Mouse (Mus musculus): Measurements from ENCODE around the gene Col4a1. TPM values are rescaled to one million over a fixed set of nuclear protein-coding genes. Genes with fewer than 3 reads are reported as not detected.

The Col4a1 gene
- polyA plus RNA-seq, 1 experiment from 2014 or later: 115 TPM

DNA sequence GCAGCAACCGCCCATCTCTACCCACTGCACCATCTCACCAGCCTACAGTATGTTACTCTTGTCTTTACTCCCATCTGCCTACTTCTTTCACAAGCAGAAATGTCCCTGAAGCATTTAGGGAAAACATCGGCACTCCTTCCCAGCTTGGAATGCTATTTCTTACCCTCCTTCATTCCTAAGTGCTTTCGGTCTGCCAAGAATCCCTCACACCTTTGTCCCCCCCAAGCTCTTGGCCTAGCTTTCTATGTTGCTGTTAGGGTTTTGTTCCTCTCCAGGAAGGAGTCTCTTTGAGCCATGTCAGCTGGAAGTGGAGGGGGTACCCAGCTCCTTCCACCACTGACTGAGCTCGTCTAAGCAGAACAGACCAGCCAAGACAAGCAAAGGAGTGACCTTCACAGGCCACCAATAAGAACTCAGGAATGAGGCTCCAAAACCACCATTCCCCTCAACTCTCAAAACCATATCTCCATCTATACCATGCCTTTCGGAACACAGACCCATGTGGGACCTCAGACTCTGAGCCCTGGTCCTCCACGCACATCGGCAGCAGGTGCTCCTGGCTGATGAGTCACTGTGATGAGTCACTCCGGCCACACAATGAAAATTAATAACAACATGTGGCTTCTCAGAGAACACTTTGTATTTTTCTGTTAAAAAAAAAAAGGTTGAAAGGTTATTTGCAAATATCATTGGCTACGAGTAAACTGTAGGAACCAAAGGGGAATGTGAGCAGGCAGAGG is 156.9 kb downstream of the Col4a1 start:
- no peaks in the 10 kb centered on the region for H3K4me1 ChIP-seq (ENCODE audit: control insufficient read depth, insufficient read depth, low read length)
- H3K4me3 ChIP-seq (ENCODE audit: low read depth, low read length): no peak overlapping the region
- DNase-seq (ENCODE audit: low spot score, missing footprints) (no peak), ATAC-seq (ENCODE audit: low FRiP score) (no peak)
- no peaks in the 10 kb centered on the region for H3K27me3 ChIP-seq (ENCODE audit: control insufficient read depth, insufficient read depth, low read length)
- no peaks in the 10 kb centered on the region for H3K9me3 ChIP-seq (ENCODE audit: control insufficient read depth, low read length)
- no peak overlapping the region for H3K4me2 ChIP-seq
- no peaks in the 10 kb centered on the region for H3K36me3 ChIP-seq (ENCODE audit: control insufficient read depth, insufficient read depth, low read length)
- no peak overlapping the region for H3K27ac ChIP-seq (ENCODE audit: low read depth, low read length)
- WGBS: 90% methylated on average over 9 of the region's 9 CpGs
- H3K9ac ChIP-seq (ENCODE audit: low read length): no peak overlapping the region

DNA sequence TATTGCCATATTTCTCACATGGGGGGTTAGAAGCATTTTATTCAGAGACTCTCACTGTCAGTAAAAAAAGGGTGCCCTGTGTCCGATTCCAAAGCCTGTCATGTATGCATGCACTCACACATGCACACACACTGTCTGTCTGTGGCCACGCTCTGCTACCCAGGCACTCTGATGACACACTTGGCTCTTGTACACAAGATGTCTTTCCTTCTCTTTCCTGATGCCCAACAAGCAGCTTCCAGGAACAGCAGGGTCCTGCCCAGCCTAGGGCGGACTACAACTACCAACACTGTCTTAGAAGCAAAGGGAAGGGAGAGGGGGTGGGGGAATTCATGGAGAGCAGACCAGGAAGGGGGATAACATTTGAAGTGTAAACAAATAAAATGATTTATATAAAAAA is 162.4 kb downstream of the Col4a1 start:
- Histone ChIP-seq H3K4me1 (ENCODE audit: control insufficient read depth, insufficient read depth, low read length) (no peaks in the 10 kb centered on the region), H3K9me3 (ENCODE audit: control insufficient read depth, low read length) (no peaks in the 10 kb centered on the region), H3K36me3 (ENCODE audit: control insufficient read depth, insufficient read depth, low read length) (no peaks in the 10 kb centered on the region), H3K9ac (ENCODE audit: low read length) (no peak overlapping the region), H3K27me3 (ENCODE audit: control insufficient read depth, insufficient read depth, low read length) (no peaks in the 10 kb centered on the region), H3K4me2 (no peak overlapping the region), H3K27ac (ENCODE audit: low read depth, low read length) (no peak overlapping the region), H3K4me3 (ENCODE audit: low read depth, low read length) (no peak overlapping the region)
- WGBS: 92% methylated on average over 3 of the region's 3 CpGs
- no peak for ATAC-seq (ENCODE audit: low FRiP score)
- no peak for DNase-seq (ENCODE audit: low spot score, missing footprints)

DNA sequence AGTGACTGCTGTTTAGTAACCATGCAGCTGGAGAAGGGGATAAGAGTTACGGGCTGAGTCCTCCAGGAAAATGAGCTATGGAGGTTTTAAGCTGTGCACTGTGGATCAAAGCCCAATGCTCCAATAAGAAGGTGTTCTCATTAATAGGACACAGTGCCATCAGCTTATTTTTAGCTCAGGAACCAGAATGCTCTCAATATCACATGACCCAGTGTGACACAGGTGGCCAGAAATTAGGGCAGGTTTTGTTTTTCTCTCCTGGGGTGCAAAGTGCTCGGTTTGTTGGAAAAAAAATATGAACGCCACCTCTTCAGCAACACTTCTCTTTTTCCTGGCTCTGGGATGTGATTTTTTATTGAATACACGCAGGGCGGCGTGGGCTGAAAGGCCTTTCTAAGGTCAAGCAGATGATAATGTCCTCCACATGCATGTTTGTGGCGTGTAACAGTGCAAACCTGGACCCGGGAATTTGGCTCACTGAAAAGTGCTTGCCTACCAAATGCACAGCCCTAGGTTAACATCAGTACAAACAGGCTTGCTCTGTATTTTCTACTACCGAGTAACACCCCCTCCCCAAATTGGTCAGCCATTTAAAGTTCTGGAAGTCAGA is 163.3 kb downstream of the Col4a1 start:
- H3K27me3 ChIP-seq (ENCODE audit: control insufficient read depth, insufficient read depth, low read length): no peaks in the 10 kb centered on the region
- no peaks in the 10 kb centered on the region for H3K4me1 ChIP-seq (ENCODE audit: control insufficient read depth, insufficient read depth, low read length)
- WGBS: 88% methylated on average over 9 of the region's 9 CpGs
- no peak overlapping the region for H3K4me3 ChIP-seq (ENCODE audit: low read depth, low read length)
- no peak overlapping the region for H3K9ac ChIP-seq (ENCODE audit: low read length)
- H3K4me2 ChIP-seq: no peak overlapping the region
- H3K36me3 ChIP-seq (ENCODE audit: control insufficient read depth, insufficient read depth, low read length): no peaks in the 10 kb centered on the region
- no peaks in the 10 kb centered on the region for H3K9me3 ChIP-seq (ENCODE audit: control insufficient read depth, low read length)
- no peak overlapping the region for H3K27ac ChIP-seq (ENCODE audit: low read depth, low read length)
- DNase-seq (ENCODE audit: low spot score, missing footprints) (no peak), ATAC-seq (ENCODE audit: low FRiP score) (no peak)

DNA sequence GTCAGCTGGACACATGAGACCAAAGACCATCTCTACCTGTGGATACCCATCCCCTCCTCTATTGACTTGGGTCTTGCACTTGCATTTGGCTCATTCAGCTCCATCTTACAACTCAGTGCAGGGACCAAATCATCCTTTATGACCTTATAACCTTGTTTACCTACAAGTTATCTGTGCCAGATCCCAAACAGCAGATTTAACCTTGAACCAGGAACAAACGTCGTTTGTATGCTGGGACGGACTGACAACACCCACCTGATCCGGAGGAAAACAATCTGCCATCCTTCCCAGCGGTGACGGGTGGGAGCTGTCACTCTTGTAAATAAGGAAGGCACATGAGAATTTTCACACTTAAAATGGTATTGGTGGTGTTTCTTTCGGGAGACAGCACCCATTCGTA is 163.8 kb downstream of the Col4a1 start:
- Histone ChIP-seq H3K27me3 (ENCODE audit: control insufficient read depth, insufficient read depth, low read length) (no peaks in the 10 kb centered on the region), H3K9ac (ENCODE audit: low read length) (no peak overlapping the region), H3K4me1 (ENCODE audit: control insufficient read depth, insufficient read depth, low read length) (no peaks in the 10 kb centered on the region), H3K9me3 (ENCODE audit: control insufficient read depth, low read length) (no peaks in the 10 kb centered on the region), H3K4me3 (ENCODE audit: low read depth, low read length) (no peak overlapping the region), H3K36me3 (ENCODE audit: control insufficient read depth, insufficient read depth, low read length) (no peaks in the 10 kb centered on the region), H3K27ac (ENCODE audit: low read depth, low read length) (no peak overlapping the region), H3K4me2 (no peak overlapping the region)
- ATAC-seq (ENCODE audit: low FRiP score) (no peak), DNase-seq (ENCODE audit: low spot score, missing footprints) (no peak)
- WGBS: 94% methylated on average over 8 of the region's 8 CpGs

Other genes with a start within 250 kb of the Col4a1 start
- 28.5 and 34.1 TPM in 2 replicates for gene Col4a2, start within 50 bp of the Col4a1 start, polyA plus RNA-seq (2014; fragmentation: Nextera tagmentation; extraction: Ambion mirVana)
- gene Rab20, start 165.9 kb upstream of the Col4a1 start, polyA plus RNA-seq (2014; fragmentation: Nextera tagmentation; extraction: Ambion mirVana): 0.63 and 0.65 TPM in 2 replicates
- 94.2 and 94.8 TPM in 2 replicates for gene Naxd, start 184.7 kb upstream of the Col4a1 start, polyA plus RNA-seq (2014; fragmentation: Nextera tagmentation; extraction: Ambion mirVana)
- gene Cars2, start 238.0 kb upstream of the Col4a1 start, polyA plus RNA-seq (2014; fragmentation: Nextera tagmentation; extraction: Ambion mirVana): 17.8 and 20.3 TPM in 2 replicates
- gene Ing1, start 242.7 kb upstream of the Col4a1 start, polyA plus RNA-seq (2014; fragmentation: Nextera tagmentation; extraction: Ambion mirVana): 46.9 and 48.1 TPM in 2 replicates

All from midbrain, embryonic 11.5 days (tissue).